Mouse (Mus musculus) small intestine, adult 2 months (tissue): ENCODE measurements around the gene Phactr2.

Experiments used
- CTCF ChIP-seq: fragments of 200-500 bp; IDR thresholded peaks from 2 replicates; pipeline ENCODE4 v1.5.1; 2012; ENCODE audit warnings: low read depth, mild to moderate bottlenecking, control low read depth, inconsistent platforms, low read length, moderate library complexity, mixed read lengths; ENCODE audit not compliant: insufficient replicate concordance, insufficient read length; ENCODE audit errors: extremely low read depth
- POLR2A ChIP-seq: fragments of 200-500 bp; IDR thresholded peaks from 2 replicates; pipeline ENCODE4 v1.6.1; 2012; ENCODE audit warnings: low read depth, mild to moderate bottlenecking, control low read depth, inconsistent platforms, low read length, moderate library complexity

DNA sequence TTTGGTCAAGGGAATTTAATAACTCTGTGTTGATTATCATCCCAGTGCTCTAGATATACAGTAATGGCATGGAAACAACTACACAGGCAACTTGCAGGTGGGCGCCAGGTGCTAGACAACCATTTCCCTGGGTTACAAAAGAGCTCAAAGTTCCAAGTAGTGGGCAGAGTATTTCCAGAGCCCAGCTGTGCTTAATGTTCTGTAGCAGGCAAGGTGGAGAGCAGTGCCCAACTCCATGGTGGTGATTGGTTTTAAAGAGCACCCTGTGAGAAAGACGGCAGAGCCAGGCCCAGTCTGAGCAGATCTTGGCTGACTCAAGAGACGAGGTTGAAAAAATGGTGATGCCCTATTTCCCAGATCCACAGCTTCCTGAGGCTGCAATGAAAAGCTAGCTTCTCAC is 78.5 kb downstream of the Phactr2 start:
- no peak for TF ChIP-seq POLR2A
- TF ChIP-seq CTCF = no peak
